Mouse (Mus musculus): ENCODE data around the gene Sez6l2.

Sez6l2 gene

DNA sequence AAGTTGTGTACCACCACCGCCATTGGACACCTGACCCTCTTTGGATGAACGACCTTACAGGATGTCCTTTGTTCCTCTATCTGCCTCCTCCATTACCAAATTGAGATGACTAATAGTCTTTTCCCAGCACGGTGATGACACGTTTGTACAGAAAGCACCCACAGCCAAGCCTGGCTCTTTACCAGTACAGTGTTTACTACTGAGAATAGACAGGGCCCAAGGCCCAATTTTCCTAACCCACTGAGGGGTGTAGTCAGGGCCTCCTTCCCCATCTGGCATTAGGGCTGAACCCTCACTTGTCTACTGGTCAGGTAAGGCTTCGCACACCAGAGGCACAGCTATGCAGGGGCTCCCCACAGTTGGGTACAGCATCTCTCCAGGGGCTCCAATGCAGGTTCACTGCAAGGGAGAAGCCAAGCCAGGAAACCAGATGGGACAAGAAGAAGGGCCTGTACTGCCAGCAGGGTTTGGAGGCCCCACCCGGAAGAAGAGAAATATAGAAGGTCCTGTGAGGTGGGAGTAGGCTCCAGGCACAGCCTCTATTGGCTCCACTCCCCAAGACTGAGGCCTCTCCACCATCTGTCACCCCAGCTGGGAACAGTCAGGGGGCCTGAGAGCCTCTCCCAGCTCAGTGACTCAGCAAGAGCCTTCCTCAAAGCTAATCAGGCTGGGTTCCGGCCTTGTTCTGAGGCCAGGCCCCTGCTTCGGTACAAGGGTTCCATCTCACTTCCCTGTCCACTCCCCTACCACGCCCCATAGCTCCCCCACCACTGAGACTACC is 58.1 kb downstream of the Sez6l2 start:
- DNase-seq (ENCODE audit: low spot score in 2 of 2) = peak in 1 of 2 experiments; percentile 63

DNA sequence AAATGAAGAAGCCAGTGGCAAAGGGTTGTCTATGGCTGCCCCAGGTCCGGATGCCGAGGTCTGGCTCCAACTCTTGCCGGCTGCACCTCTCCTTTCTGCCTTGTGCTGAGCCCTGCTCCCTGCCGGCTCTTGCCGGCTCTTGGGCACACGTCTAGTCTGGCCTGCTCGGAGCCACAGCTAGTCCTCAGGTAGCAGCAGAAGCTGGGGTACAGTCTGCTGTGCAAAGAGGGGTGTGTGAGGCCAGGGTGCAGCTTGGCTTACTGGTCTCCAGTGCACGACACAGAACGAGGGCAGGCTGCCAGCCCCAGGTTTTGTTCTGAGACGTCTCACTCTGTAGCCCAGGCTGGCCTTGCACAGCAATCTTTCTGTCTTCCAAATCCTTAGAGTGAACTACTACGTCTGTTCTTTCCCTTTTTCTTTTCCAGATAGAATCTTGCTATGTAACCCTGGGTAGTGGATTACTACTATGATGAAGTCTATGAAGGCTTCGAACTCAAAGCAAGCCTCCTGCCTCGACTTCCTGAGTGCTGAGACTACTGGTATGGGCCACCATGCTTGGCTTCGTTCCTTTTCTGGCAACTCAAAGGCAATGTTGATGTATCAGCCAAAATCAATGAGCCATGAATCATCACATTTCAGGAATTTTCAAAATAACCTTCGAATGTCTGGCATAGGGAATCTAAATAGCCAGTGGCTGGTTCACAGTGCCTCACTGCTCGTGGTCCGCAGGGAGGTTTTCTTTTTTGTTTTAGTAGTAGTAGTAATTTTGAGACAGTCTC is 59.1 kb downstream of the Sez6l2 start:
- no peak for DNase-seq (ENCODE audit: low spot score in 2 of 2)

DNA sequence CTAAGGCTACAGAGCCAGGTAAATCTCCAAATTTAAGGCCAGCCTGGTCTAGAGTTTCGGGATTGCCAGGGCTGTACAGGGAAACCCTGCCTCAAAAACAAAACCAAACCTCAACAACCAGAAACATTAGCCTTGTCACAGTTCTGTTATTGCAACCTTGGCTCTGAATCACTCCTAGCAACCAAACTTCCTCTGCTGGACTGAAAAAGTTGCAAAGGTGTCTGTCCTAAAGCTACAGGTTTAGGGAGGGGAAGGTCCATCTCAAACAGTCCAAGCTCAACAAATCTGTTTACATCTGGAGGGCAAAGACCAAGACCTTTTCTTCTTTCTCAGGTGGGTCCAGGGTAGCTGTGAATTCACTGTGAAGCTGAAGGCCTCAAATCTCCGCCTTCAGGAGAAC is 60.7 kb downstream of the Sez6l2 start:
- DNase-seq (ENCODE audit: low spot score in 2 of 2) = no peak

DNA sequence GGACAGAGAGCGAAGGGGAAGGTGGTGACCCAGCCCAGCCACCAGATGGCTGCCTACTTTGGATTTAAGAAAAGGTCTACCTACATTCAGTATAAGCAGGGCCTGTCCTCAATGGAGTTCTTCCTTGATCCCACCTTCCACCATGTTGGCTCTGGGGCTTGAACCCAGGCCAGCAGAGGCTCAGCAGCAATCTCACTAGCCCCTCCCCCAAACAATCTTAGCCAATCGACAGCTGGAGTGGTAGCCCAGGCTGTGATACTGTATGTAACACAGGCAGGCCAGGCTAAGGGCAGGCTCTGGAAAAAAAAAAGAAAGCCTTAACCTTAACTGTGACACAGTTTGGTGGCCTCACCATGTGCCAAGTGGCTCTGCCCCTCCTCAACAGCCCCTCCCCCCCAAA is 61.4 kb downstream of the Sez6l2 start:
- no peak for DNase-seq (ENCODE audit: low spot score in 2 of 2)

DNA sequence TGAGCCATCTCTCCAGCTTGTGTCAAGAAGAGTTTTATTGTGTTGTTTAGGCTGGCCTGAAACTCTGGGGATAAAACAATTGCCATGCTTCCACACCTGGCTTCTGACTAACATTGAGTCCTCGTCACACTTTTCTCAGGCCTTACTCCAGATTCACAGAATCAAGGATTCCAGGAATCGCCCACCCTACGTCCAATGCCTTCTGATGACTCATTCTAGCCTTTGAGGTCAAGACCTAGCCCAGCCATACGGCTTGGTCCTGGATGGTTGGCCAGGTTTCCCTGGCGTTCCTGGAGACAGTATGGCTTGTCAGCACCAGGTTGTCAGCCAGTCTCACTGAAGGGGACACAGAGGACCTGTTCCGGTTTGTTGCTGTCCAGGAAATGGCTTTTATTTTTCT is 62.0 kb downstream of the Sez6l2 start:
- DNase-seq (ENCODE audit: low spot score in 2 of 2) = no peak

DNA sequence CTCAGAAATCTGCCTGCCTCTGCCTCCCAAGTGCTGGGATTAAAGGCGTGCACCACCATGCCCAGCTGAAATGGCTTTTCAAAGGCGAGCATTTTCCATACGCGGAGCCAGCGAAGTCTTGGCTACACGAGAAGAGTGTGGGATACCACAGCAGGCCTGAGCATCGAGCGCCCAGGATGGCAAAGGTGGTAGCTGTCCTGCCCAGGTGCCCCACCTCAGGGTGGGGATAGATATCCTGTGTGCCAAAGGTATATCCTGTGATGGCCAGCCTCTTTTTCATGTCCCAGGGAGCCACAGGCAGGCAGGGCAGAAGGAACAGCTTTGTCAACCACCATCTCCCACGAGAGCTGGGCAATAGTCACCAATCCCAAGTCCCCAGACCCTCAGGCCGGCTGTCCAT is 62.5 kb downstream of the Sez6l2 start:
- DNase-seq (ENCODE audit: low spot score in 2 of 2) = no peak

DNA sequence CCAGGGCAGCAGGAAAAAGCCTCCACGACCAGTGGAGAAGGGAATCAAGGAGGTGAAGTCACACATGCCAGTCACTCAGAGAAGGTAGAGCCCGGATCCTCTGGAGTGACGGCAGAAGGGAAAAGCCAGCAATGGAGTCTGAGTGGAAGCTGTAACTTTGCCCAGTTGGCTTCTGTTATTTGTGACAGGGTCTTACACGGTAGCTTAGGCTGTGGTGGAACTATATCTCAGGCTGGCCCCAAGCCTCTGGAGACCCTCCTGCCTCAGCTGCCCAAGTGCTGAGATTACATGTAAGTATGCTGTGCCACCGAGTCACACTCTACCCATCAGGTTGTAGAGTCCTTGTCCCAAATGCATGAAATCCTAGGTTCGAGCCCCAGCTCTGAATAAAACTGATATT is 63.0 kb downstream of the Sez6l2 start:
- DNase-seq (ENCODE audit: low spot score in 2 of 2) = no peak

DNA sequence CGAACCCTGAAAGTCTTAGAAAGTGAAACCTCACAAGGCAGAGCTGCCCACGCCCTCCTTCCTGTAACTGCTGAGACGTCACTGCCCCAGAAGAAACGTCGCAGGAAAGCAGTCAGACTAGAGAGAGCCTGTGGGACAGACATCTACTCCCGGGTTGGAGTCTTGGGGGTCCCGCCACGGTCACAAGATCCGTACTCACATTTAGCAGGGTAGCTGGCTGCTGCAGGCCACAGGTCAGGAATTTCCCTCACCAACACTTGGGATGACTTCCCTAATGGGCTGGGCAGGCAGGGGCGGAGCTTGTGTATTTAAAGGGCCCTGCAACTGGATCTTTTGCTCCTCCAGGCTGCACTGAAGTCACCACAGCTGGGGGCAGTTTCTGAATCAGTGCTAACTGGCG is 64.0 kb downstream of the Sez6l2 start, which contains the start of gene Mvp:
Gene Mvp (minus strand): TSS at position 302 of the 400 bp plus-strand sequence.
- peak; percentile 68 to 70 for DNase-seq (ENCODE audit: low spot score in 2 of 2)

DNA sequence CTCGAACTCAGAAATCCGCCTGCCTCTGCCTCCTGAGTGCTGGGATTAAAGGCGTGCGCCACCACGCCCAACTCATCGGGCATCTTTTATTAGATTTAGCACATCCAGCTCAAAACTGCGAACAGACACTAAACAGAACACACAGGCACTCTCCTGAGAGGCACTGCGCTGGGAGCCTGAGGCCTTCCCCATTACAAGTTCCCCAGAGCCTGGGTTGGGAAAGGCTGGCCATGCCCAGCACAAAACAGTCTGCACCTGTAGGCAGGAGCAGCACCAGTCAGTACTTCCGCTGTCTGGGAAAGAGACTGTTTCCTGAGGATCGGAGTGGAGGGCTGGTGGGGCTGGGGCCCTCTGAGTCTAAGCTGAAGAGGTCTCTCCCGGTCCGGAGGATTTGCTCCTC is 64.6 kb downstream of the Sez6l2 start:
- no peak for DNase-seq (ENCODE audit: low spot score in 2 of 2)

DNA sequence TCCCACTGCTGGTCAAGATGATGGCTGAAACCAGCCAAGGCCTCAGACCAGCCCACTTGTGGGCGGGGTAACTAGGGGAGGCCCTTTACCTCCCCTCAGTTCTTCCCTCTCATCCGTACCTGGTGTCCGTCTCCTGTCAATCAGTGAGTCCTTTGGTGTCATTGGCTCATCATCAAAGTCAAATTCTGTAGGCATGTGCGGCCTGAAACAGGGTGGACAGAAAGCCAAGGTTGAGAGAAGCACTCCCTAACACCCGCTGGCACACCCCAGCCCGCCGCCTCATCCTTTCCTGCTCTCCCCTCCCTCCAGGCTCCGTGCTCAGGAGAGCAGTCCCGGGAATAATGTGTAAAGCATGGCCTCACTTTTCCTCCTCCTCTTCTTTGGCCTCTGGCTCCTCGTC is 65.7 kb downstream of the Sez6l2 start:
- no peak for DNase-seq (ENCODE audit: low spot score in 2 of 2)

DNA sequence TGATC is 65.9 kb downstream of the Sez6l2 start, which contains the start of gene Pagr1b:
Gene Pagr1b (minus strand): TSS at position 4 of the 5 bp plus-strand sequence.
- no peak for DNase-seq (ENCODE audit: low spot score in 2 of 2)

DNA sequence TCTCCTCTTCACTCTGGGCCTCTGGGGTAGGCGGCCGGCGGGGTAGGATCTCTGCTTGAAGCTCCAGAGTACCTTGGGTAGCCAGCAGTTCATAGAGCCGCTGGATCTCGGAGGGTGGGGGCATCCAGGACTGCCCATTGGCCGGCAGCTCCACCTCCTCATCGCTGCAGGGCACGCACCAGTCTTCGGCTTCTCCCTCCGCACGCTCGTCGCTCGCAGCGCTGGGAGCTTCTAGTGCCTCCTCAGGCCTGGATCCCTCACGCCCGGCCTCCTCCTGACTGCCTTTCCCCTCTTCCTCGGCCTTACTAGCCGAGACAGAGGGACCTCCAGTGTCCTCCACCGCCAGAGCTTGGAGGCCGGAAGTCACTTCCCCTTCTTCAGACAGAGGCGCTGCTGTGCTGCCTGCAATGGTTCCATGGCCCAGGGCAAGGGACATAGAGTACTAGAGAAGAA is 66.1 kb downstream of the Sez6l2 start:
- peak in 1 of 2 experiments; percentile 72 for DNase-seq (ENCODE audit: low spot score in 2 of 2)

DNA sequence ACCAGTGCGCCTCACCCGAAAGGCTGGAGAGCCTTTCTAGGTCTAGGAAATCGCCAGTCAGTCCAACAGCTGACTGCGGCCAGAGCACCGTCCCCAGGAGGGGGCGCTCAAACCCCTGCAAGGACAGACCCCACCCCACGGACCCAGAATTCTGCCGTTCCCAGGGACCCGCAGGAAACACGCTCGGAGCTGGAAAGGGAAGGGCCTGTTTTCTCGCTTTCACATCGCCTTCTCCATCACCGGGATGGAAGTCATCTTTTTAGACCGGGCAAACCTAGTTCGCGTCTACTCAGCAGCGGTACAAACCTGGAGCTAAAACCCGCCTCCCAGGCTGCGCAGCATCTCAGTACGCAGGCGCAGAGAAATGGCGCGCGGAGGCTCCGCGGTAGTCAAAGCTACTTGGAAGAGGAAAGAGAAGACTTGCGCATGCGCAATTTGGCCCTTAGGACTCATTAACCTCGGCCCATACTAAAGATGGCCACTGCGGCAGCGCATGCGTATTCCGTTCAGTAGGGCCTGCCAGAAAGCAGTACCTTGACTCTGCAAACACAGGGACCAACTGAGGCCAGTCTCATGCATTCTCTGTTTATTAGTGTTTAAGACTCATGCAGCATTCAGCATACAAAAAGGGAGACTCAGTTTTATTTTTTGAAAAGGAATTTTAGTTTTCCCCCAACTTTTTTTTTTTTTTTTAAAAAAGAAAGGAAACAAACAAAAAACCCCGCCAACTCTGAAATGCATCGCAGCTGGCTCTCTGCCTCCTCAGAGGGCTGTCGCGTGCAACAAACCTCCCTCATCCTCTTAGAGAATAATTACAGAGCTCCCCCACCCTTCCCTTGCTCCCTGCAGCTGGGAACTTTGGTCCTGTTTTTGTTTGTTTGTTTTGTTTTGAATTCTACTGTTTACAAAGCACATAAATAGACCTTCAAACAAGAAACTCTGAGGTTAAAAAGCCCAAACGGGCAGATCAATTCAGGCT is 66.9 kb downstream of the Sez6l2 start, which contains the start of gene Pagr1a:
Gene Pagr1a (minus strand): TSS at position 382 of the 979 bp plus-strand sequence.
- DNase-seq (ENCODE audit: low spot score in 2 of 2) = peak; percentile 97 to 98

DNA sequence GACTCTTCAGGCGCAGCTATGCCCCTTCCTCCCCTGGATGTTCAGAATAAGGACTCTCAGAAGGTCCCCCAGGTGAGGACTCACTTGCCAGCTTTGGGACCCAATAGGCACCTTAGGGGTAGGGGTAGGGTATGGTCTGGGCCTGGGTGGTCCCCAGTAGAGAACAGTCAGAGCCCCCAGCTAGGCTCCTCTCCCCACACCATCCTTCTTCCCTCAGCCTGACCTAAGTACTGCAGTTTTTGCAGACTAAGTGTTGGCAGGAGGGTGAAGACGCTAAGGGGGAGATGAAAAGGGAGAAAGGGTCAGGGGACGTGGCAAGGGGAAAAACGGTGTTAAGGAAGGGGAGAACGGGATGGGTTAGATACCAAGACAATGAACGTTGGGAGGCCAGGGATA is 67.6 kb downstream of the Sez6l2 start:
- no peak for DNase-seq (ENCODE audit: low spot score in 2 of 2)

DNA sequence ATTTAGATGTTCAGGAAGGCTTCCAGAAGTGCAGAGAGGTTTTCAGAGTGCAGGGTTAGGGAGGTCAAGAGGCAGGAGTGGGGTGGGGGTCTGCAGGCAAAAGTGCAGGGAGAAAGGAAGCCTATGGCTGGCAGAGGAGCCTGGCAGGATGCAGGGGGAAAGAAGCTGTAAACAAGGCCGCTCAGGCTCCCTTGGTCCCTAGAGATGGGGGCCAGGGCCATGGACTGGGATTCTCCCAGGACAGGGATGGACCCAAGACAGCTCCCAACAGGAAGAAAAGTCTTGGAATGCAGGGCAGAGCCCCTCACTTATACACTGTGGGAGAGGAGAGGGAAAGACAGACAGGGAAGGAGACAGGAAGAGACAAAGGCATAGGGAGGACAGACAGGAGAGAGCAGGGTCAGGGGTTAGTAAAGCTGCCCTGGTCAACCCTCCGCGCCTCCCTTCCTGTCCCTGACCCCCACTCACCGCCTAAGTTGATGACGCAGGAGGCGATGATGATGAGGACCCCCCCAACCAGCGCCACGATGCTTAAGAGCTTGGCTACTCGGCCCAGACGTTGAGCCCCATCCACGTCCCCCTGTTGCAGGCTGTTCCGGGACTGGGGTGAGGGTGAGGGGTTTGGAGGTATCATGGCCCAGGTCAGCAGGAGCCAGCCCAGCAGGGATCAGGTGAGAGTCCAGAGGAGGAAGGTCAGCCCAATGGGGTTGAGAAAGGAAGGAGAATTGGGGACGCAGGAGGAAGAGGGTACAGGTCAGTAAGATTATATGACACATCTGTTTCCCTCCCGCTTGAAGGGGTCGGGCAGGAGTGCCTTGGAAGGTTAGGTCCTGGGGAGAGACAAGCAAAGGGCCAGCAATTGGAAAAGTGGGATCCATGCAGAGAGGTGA is 68.3 kb downstream of the Sez6l2 start:
- no peak for DNase-seq (ENCODE audit: low spot score in 2 of 2)

DNA sequence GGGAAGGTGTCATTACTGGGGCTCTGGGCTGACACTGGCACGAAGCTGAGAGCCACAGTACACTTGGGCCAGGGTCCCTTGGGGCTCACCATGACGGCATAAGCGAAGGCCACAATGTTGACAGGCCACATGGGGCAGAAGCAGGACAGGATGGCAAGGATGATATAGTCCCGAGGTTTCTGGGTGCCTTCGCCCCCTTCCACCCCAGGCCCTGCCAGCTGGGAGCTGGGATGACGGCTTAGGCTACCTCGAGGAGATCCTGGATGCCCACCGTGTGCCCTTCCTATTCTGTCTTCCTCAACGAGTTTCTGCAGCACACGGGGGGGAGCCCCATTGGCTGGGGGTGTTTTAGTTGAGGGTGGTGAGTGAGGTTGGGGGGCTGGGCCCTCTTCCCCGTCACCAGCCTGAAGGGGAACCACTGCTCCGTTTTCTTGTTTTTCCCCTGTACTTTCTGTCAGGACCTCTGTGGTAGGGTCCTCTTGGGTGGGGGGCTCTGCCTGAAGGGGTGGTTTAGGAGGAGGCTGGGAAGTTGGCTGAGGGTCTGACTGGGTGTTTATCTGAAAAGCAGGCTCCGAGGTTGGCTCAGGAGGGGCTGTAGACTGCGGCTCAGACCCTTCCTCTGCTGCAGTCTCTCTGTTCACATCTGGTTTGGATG is 69.1 kb downstream of the Sez6l2 start:
- DNase-seq (ENCODE audit: low spot score in 2 of 2) = no peak

DNA sequence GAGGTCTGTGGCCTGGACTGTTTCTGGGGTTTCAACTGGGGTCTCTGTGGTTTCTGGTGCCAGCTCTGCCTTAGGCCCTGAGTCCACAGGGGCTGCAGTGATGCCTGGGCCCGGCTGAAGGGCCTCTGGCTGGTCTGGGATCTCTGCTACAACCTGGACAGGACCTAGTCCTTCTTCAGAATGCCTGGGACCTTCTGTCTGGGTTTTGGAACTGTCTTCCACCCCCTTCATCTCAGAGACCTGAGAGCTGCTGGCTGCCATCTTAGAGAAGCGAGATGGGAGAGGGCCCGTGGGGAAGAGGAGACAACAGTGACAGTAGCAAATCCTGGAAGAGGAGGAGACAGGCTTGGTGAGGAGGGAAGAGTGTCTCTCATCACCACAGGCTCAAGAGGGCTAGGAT is 69.7 kb downstream of the Sez6l2 start:
- DNase-seq (ENCODE audit: low spot score in 2 of 2) = no peak

Measured in spleen, postnatal 10 days (tissue).